In the genomic region with DNA sequence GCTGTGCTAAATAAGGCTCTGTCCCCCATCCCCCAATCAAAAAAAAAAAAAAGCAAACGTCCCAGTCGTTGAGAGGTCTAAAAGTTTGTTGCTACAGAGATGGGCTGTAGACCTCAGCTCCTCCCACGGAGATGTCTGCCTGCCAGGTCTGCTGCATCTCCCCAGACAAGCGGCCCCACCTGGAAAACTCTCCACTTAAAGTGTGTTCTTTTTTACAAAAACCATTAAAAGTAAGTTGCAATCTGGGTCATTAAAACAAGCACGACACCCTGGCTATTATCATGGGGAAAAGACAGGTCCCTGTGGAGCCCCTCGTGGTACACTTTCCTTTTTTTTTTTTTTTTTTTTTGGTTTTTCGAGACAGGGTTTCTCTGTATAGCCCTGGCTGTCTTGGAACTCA, we compare ENCODE assay signal across 8 mouse cellular contexts. TPM values are rescaled to one million over a fixed set of nuclear protein-coding genes. Genes with fewer than 3 reads are reported as not detected.
DNase-seq lines count a peak whose midpoint lies in the region; ATAC-seq lines count a peak whose summit lies in the region.

No protein-coding gene starts in this region.

- H3K9me3 ChIP-seq in heart, embryonic 15.5 days (replicated peaks): no peaks in the 10 kb centered on the region
- H3K9me3 ChIP-seq in hindbrain, embryonic 16.5 days (ENCODE audit: control insufficient read depth, low read length): no peaks in the 10 kb centered on the region
- no peaks in the 10 kb centered on the region for H3K9me3 ChIP-seq in midbrain, embryonic 13.5 days

- ATAC-seq in heart, embryonic 15.5 days (replicated peaks; ENCODE audit: insufficient number of reproducible peaks, insufficient read depth, low FRiP score, low read depth): no peak
- no peak for ATAC-seq in hindbrain, embryonic 16.5 days
- no peak; the same call in 1 of the 2 replicates for ATAC-seq in midbrain, embryonic 13.5 days
- ATAC-seq in inflammation-experienced regulatory T-cells, adult 6 months: no peak

- H3K4me1 ChIP-seq in heart, embryonic 15.5 days (replicated peaks): peaks cover 10% of the 10 kb centered on the region
- peaks cover 4% of the 10 kb centered on the region; the same call in 1 of the 2 replicates for H3K4me1 ChIP-seq in hindbrain, embryonic 16.5 days (ENCODE audit: control insufficient read depth, insufficient read depth, low read depth, low read length)
- peaks cover 11% of the 10 kb centered on the region for H3K4me1 ChIP-seq in midbrain, embryonic 13.5 days (replicated peaks)

- no peaks in the 10 kb centered on the region for H3K27me3 ChIP-seq in heart, embryonic 15.5 days
- no peaks in the 10 kb centered on the region for H3K27me3 ChIP-seq in hindbrain, embryonic 16.5 days (replicated peaks; ENCODE audit: control insufficient read depth, insufficient read depth, low read length)
- H3K27me3 ChIP-seq in midbrain, embryonic 13.5 days: peaks cover 4% of the 10 kb centered on the region; the same call in 1 of the 2 replicates

- 0 out of 2 replicates have a peak, but pooled peaks cover 2% of the 10 kb centered on the region for H3K36me3 ChIP-seq in heart, embryonic 15.5 days
- peaks cover 2% of the 10 kb centered on the region; the same call in 1 of the 2 replicates for H3K36me3 ChIP-seq in hindbrain, embryonic 16.5 days (ENCODE audit: control insufficient read depth, insufficient read depth, low read length)
- peaks cover 10% of the 10 kb centered on the region for H3K36me3 ChIP-seq in midbrain, embryonic 13.5 days

- DNase-seq in heart, adult 8-10 months (ENCODE audit: low spot score): no peak
- DNase-seq in ZHBTc4 (ENCODE audit: low read depth, low spot score): peak; percentile 66
- no peak for DNase-seq in layer of hippocampus, postnatal 10 days (ENCODE audit: low spot score in 2 of 2)
- no peak for DNase-seq in frontal cortex, postnatal 10 days (ENCODE audit: low spot score in 2 of 2)

- H3K4me3 ChIP-seq in heart, embryonic 15.5 days: peak overlapping the region; percentile 50
- no peak overlapping the region; the same call in 1 of the 2 replicates for H3K4me3 ChIP-seq in hindbrain, embryonic 16.5 days (ENCODE audit: low read length)
- no peak overlapping the region for H3K4me3 ChIP-seq in midbrain, embryonic 13.5 days (replicated peaks)

- 0 out of 2 replicates have a peak overlapping the region, but pooled peaks have one; percentile 45 for H3K9ac ChIP-seq in heart, embryonic 15.5 days
- H3K9ac ChIP-seq in hindbrain, embryonic 16.5 days (ENCODE audit: low read depth, low read length): peak overlapping the region; percentile 56; the same call in 1 of the 2 replicates
- no peak overlapping the region; the same call in 1 of the 2 replicates for H3K9ac ChIP-seq in midbrain, embryonic 13.5 days (replicated peaks)

- WGBS in heart, embryonic 15.5 days: 13% methylated on average over 7 of the region's 7 CpGs
- whole genome bisulfite sequencing in hindbrain, embryonic 16.5 days: 21% methylated on average over 7 of the region's 7 CpGs
- WGBS in midbrain, embryonic 13.5 days: 17% methylated on average over 7 of the region's 7 CpGs

- H3K4me2 ChIP-seq in heart, embryonic 15.5 days: peak overlapping the region; percentile 86
- peak overlapping the region; percentile 67 for H3K4me2 ChIP-seq in hindbrain, embryonic 16.5 days (ENCODE audit: low read length)
- H3K4me2 ChIP-seq in midbrain, embryonic 13.5 days (replicated peaks): peak overlapping the region; percentile 56

- no peak overlapping the region for H3K27ac ChIP-seq in heart, embryonic 15.5 days
- H3K27ac ChIP-seq in hindbrain, embryonic 16.5 days (ENCODE audit: low read depth, low read length): no peak overlapping the region
- H3K27ac ChIP-seq in midbrain, embryonic 13.5 days: no peak overlapping the region

RNA-seq across cellular contexts. Expression of a gene that starts 0.7 kb away (rescaled TPM):
- 37.7 and 39.5 TPM in 2 replicates for polyA plus RNA-seq in heart, embryonic 15.5 days (2015; fragmentation: Nextera tagmentation; extraction: Ambion mirVana)
- 10 to 100 TPM; 38.3 to 46.0 (median 45.0) TPM for total RNA-seq in heart, adult 8-10 months (2022)
- polyA plus RNA-seq in hindbrain, embryonic 16.5 days (2015; fragmentation: Nextera tagmentation; extraction: Ambion mirVana): 63.5 and 65.1 TPM in 2 replicates
- polyA plus RNA-seq in midbrain, embryonic 13.5 days (2015; fragmentation: Nextera tagmentation; extraction: Ambion mirVana): 63.1 and 67.9 TPM in 2 replicates
- 10 to 100 TPM; 34.1 to 47.4 (median 39.7) TPM for polyA plus RNA-seq in inflammation-experienced regulatory T-cells, adult 6 months (2017; shearing (Covaris generic))
- 10 to 100 TPM; 78.4 to 90.2 TPM for total RNA-seq in layer of hippocampus, postnatal 10 days (2021)

RNA-seq across cellular contexts. Expression of a gene that starts 12.2 kb away (rescaled TPM):
- polyA plus RNA-seq in heart, embryonic 15.5 days (2015; fragmentation: Nextera tagmentation; extraction: Ambion mirVana): 20.6 and 28.8 TPM in 2 replicates
- total RNA-seq in heart, adult 8-10 months (2022): 10 to 100 TPM in 3 of 4 experiments, 1 to 10 TPM in 1; 9.4 to 12.4 (median 10.8) TPM
- polyA plus RNA-seq in hindbrain, embryonic 16.5 days (2015; fragmentation: Nextera tagmentation; extraction: Ambion mirVana): 35.2 and 41.0 TPM in 2 replicates
- polyA plus RNA-seq in midbrain, embryonic 13.5 days (2015; fragmentation: Nextera tagmentation; extraction: Ambion mirVana): 32.9 and 35.6 TPM in 2 replicates
- 10 to 100 TPM; 21.6 to 30.0 (median 29.7) TPM for polyA plus RNA-seq in inflammation-experienced regulatory T-cells, adult 6 months (2017; shearing (Covaris generic))
- total RNA-seq in layer of hippocampus, postnatal 10 days (2021): 10 to 100 TPM; 33.8 to 40.1 TPM

RNA-seq across cellular contexts. Expression of a gene that starts 18.1 kb away (rescaled TPM):
- polyA plus RNA-seq in heart, embryonic 15.5 days (2015; fragmentation: Nextera tagmentation; extraction: Ambion mirVana): 447 and 510 TPM in 2 replicates
- total RNA-seq in heart, adult 8-10 months (2022): 100 to 1,000 TPM; 224 to 240 (median 231) TPM
- 1,653 and 1,817 TPM in 2 replicates for polyA plus RNA-seq in hindbrain, embryonic 16.5 days (2015; fragmentation: Nextera tagmentation; extraction: Ambion mirVana)
- 843 and 851 TPM in 2 replicates for polyA plus RNA-seq in midbrain, embryonic 13.5 days (2015; fragmentation: Nextera tagmentation; extraction: Ambion mirVana)
- 100 to 1,000 TPM; 164 to 208 (median 177) TPM for polyA plus RNA-seq in inflammation-experienced regulatory T-cells, adult 6 months (2017; shearing (Covaris generic))
- 1,000 to 10,000 TPM; 1,281 to 1,362 TPM for total RNA-seq in layer of hippocampus, postnatal 10 days (2021)

RNA-seq across cellular contexts. Expression of a gene that starts 54.0 kb away (rescaled TPM):
- 3.6 and 3.8 TPM in 2 replicates for polyA plus RNA-seq in heart, embryonic 15.5 days (2015; fragmentation: Nextera tagmentation; extraction: Ambion mirVana)
- 10 to 100 TPM; 11.5 to 14.5 (median 12.6) TPM for total RNA-seq in heart, adult 8-10 months (2022)
- 26.6 and 29.5 TPM in 2 replicates for polyA plus RNA-seq in hindbrain, embryonic 16.5 days (2015; fragmentation: Nextera tagmentation; extraction: Ambion mirVana)
- 19.2 and 20.4 TPM in 2 replicates for polyA plus RNA-seq in midbrain, embryonic 13.5 days (2015; fragmentation: Nextera tagmentation; extraction: Ambion mirVana)
- 1 to 10 TPM in 2 of 3 experiments, under 1 TPM in 1; 0.66 to 1.4 (median 1.0) TPM for polyA plus RNA-seq in inflammation-experienced regulatory T-cells, adult 6 months (2017; shearing (Covaris generic))
- 10 to 100 TPM; 77.7 to 87.8 TPM for total RNA-seq in layer of hippocampus, postnatal 10 days (2021)

RNA-seq across cellular contexts. Expression of a gene that starts 57.9 kb away (rescaled TPM):
- polyA plus RNA-seq in heart, embryonic 15.5 days (2015; fragmentation: Nextera tagmentation; extraction: Ambion mirVana): 1.9 and 2.9 TPM in 2 replicates
- 1 to 10 TPM in 2 of 4 experiments, under 1 TPM in 2; 0.66 to 1.5 (median 0.89) TPM for total RNA-seq in heart, adult 8-10 months (2022)
- polyA plus RNA-seq in hindbrain, embryonic 16.5 days (2015; fragmentation: Nextera tagmentation; extraction: Ambion mirVana): 4.5 and 4.6 TPM in 2 replicates
- 3.3 and 4.6 TPM in 2 replicates for polyA plus RNA-seq in midbrain, embryonic 13.5 days (2015; fragmentation: Nextera tagmentation; extraction: Ambion mirVana)
- polyA plus RNA-seq in inflammation-experienced regulatory T-cells, adult 6 months (2017; shearing (Covaris generic)): not detected
- total RNA-seq in layer of hippocampus, postnatal 10 days (2021): 10 to 100 TPM; 13.5 to 14.4 TPM
